Mouse (Mus musculus) stomach, embryonic 15.5 days (tissue): ENCODE measurements around the gene Tmem269. TPM values are rescaled to one million over a fixed set of nuclear protein-coding genes. Genes with fewer than 3 reads are reported as not detected.
A peak's percentile ranks its signal among the peaks of the same experiment; 100 is the strongest.

Experiments used
- ATAC-seq: fragments of 200-750 bp; cut with Nextera tagmentation; 2 replicates; pipeline ENCODE4 v1.8.0; 2017; ENCODE audit warnings: low read depth, moderate number of reproducible peaks, moderate TSS enrichment; ENCODE audit not compliant: insufficient read depth, low FRiP score
- H3K27ac ChIP-seq: fragments of 300-500 bp; sonication (generic); 2 replicates; pipeline ENCODE4 v1.5.1; 2015; ENCODE audit warnings: mild to moderate bottlenecking, inconsistent platforms
- H3K27me3 ChIP-seq: fragments of 300-500 bp; sonication (generic); replicated peaks from 2 replicates; pipeline ENCODE4 v1.6.1; 2015; ENCODE audit warnings: inconsistent platforms
- H3K36me3 ChIP-seq: fragments of 300-500 bp; sonication (generic); 2 replicates; pipeline ENCODE4 v1.6.1; 2015; ENCODE audit warnings: inconsistent platforms
- H3K4me1 ChIP-seq: fragments of 300-500 bp; sonication (generic); 2 replicates; pipeline ENCODE4 v1.6.1; 2015; ENCODE audit warnings: inconsistent platforms
- H3K4me2 ChIP-seq: fragments of 300-500 bp; sonication (generic); 2 replicates; pipeline ENCODE4 v1.6.1; 2015; ENCODE audit warnings: mild to moderate bottlenecking, inconsistent platforms
- H3K4me3 ChIP-seq: fragments of 300-500 bp; sonication (generic); replicated peaks from 2 replicates; pipeline ENCODE4 v1.5.1; 2015; ENCODE audit warnings: inconsistent platforms
- H3K9ac ChIP-seq: fragments of 300-500 bp; sonication (generic); 2 replicates; pipeline ENCODE4 v1.6.1; 2015; ENCODE audit warnings: inconsistent platforms
- H3K9me3 ChIP-seq: fragments of 300-500 bp; sonication (generic); 2 replicates; pipeline ENCODE4 v1.6.1; 2016; ENCODE audit warnings: inconsistent platforms
- WGBS: fragments of 180-500 bp; shearing (Covaris S2); methylation state at CpG from one replicate; pipeline ENCODE4 v1.1.7; 2015; 5-methylcytosine and 5-hydroxymethylcytosine counted together
- polyA plus RNA-seq: library from polyadenylated mRNA; unstranded; fragments of >200 nt; fragmentation: Nextera tagmentation; extraction: Ambion mirVana; gene quantifications from 2 replicates; pipeline ENCODE4 v1.2.1, GENCODE M21; 2015

Tmem269 gene
- polyA plus RNA-seq, 1 experiment from 2014 or later, result not detected

- H3K9me3 ChIP-seq, result no peaks in the 10 kb centered on the region
- no peak overlapping the region for H3K4me2 ChIP-seq
- H3K4me3 ChIP-seq, result no peak overlapping the region
- no peak overlapping the region for H3K27ac ChIP-seq
- no peak overlapping the region for H3K9ac ChIP-seq
- 0 out of 2 replicates have a peak, but pooled peaks cover 7% of the 10 kb centered on the region for H3K4me1 ChIP-seq
- 56% methylated on average over 3 of the region's 3 CpGs for WGBS
- ATAC-seq, result no peak
- no peaks in the 10 kb centered on the region for H3K36me3 ChIP-seq
- H3K27me3 ChIP-seq, result no peaks in the 10 kb centered on the region
Observed at GRCm38 (mm10) chr4:119191273-119191672, 26.7 kb downstream of the Tmem269 start.

GRCm38 (mm10) chr4:119190618-119191017 is 27.4 kb downstream of the Tmem269 start:
- H3K4me2 ChIP-seq, result no peak overlapping the region
- H3K36me3 ChIP-seq, result no peaks in the 10 kb centered on the region
- no peak; the same call in 1 of the 2 replicates for ATAC-seq
- H3K27ac ChIP-seq, result no peak overlapping the region; the same call in 1 of the 2 replicates
- no peak overlapping the region for H3K4me3 ChIP-seq
- no peaks in the 10 kb centered on the region for H3K27me3 ChIP-seq
- WGBS, result 68% methylated on average over 8 of the region's 8 CpGs
- H3K4me1 ChIP-seq, result 0 out of 2 replicates have a peak, but pooled peaks cover under 1% of the 10 kb centered on the region
- no peaks in the 10 kb centered on the region for H3K9me3 ChIP-seq
- H3K9ac ChIP-seq, result no peak overlapping the region

GRCm38 (mm10) chr4:119189864-119190263 is 28.2 kb downstream of the Tmem269 start, which contains the start of gene Ermap:
Gene Ermap, minus strand, starts transcription at chr4:119190011.
- 0 out of 2 replicates have a peak within 1 kb of the TSS, but pooled peaks have one; percentile 6 for H3K4me3 ChIP-seq
- no peaks in the 10 kb centered on the region for H3K9me3 ChIP-seq
- H3K4me2 ChIP-seq, result no peak within 1 kb of the TSS
- ATAC-seq, result peak; percentile 84; the same call in 1 of the 2 replicates
- no peaks in the 10 kb centered on the region for H3K4me1 ChIP-seq
- 62% methylated on average over 6 of the region's 6 CpGs for WGBS
- no peaks in the 10 kb centered on the region for H3K27me3 ChIP-seq
- no peaks in the 10 kb centered on the region for H3K36me3 ChIP-seq
- H3K9ac ChIP-seq, result no peak within 1 kb of the TSS
- no peak within 1 kb of the TSS; the same call in 1 of the 2 replicates for H3K27ac ChIP-seq

- Histone ChIP-seq H3K36me3 (no peaks in the 10 kb centered on the region), H3K27ac (no peak overlapping the region), H3K9ac (no peak overlapping the region), H3K9me3 (no peaks in the 10 kb centered on the region), H3K27me3 (no peaks in the 10 kb centered on the region), H3K4me3 (no peak overlapping the region), H3K4me1 (no peaks in the 10 kb centered on the region), H3K4me2 (no peak overlapping the region)
- WGBS, result 63% methylated on average over 6 of the region's 6 CpGs
- no peak for ATAC-seq
Observed at GRCm38 (mm10) chr4:119189392-119189791, 28.6 kb downstream of the Tmem269 start.

GRCm38 (mm10) chr4:119188060-119188785 is 29.8 kb downstream of the Tmem269 start:
- Histone ChIP-seq H3K9ac (no peak overlapping the region), H3K4me1 (no peaks in the 10 kb centered on the region), H3K4me3 (0 out of 2 replicates have a peak overlapping the region, but pooled peaks have one; percentile 6), H3K27me3 (no peaks in the 10 kb centered on the region), H3K36me3 (no peaks in the 10 kb centered on the region), H3K4me2 (no peak overlapping the region), H3K9me3 (no peaks in the 10 kb centered on the region), H3K27ac (no peak overlapping the region)
- peak; percentile 40 for ATAC-seq
- WGBS, result 47% methylated on average over 11 of the region's 11 CpGs

GRCm38 (mm10) chr4:119185771-119186170 is 32.2 kb downstream of the Tmem269 start:
- no peaks in the 10 kb centered on the region for H3K27me3 ChIP-seq
- H3K9me3 ChIP-seq, result no peaks in the 10 kb centered on the region
- no peak overlapping the region for H3K4me2 ChIP-seq
- H3K27ac ChIP-seq, result no peak overlapping the region
- WGBS, result 76% methylated on average over 4 of the region's 4 CpGs
- no peak overlapping the region for H3K9ac ChIP-seq
- H3K4me3 ChIP-seq, result no peak overlapping the region
- H3K4me1 ChIP-seq, result no peaks in the 10 kb centered on the region
- ATAC-seq, result no peak
- H3K36me3 ChIP-seq, result no peaks in the 10 kb centered on the region

GRCm38 (mm10) chr4:119183525-119183924 is 34.5 kb downstream of the Tmem269 start:
- no peaks in the 10 kb centered on the region for H3K4me1 ChIP-seq
- ATAC-seq, result no peak
- H3K4me3 ChIP-seq, result no peak overlapping the region
- no peak overlapping the region for H3K9ac ChIP-seq
- H3K9me3 ChIP-seq, result no peaks in the 10 kb centered on the region
- WGBS, result 35% methylated on average over 1 of the region's 1 CpGs
- no peaks in the 10 kb centered on the region for H3K36me3 ChIP-seq
- no peaks in the 10 kb centered on the region for H3K27me3 ChIP-seq
- no peak overlapping the region for H3K4me2 ChIP-seq
- H3K27ac ChIP-seq, result no peak overlapping the region

GRCm38 (mm10) chr4:119181456-119181855 is 36.6 kb downstream of the Tmem269 start:
- no peak overlapping the region for H3K27ac ChIP-seq
- H3K4me1 ChIP-seq, result no peaks in the 10 kb centered on the region
- WGBS, result 74% methylated on average over 9 of the region's 9 CpGs
- H3K4me2 ChIP-seq, result no peak overlapping the region
- no peak for ATAC-seq
- H3K9ac ChIP-seq, result no peak overlapping the region
- no peak overlapping the region for H3K4me3 ChIP-seq
- no peaks in the 10 kb centered on the region for H3K36me3 ChIP-seq
- no peaks in the 10 kb centered on the region for H3K27me3 ChIP-seq
- H3K9me3 ChIP-seq, result no peaks in the 10 kb centered on the region

GRCm38 (mm10) chr4:119180133-119180707 is 37.8 kb downstream of the Tmem269 start:
- 57% methylated on average over 4 of the region's 4 CpGs for whole genome bisulfite sequencing
- H3K36me3 ChIP-seq, result no peaks in the 10 kb centered on the region
- no peak for ATAC-seq
- no peaks in the 10 kb centered on the region for H3K27me3 ChIP-seq
- H3K4me1 ChIP-seq, result no peaks in the 10 kb centered on the region
- H3K27ac ChIP-seq, result no peak overlapping the region
- no peak overlapping the region for H3K4me2 ChIP-seq
- no peaks in the 10 kb centered on the region for H3K9me3 ChIP-seq
- H3K9ac ChIP-seq, result no peak overlapping the region
- no peak overlapping the region for H3K4me3 ChIP-seq

- no peak for ATAC-seq
- Histone ChIP-seq H3K4me3 (no peak overlapping the region), H3K4me2 (no peak overlapping the region), H3K27me3 (no peaks in the 10 kb centered on the region), H3K27ac (no peak overlapping the region), H3K9ac (no peak overlapping the region), H3K9me3 (no peaks in the 10 kb centered on the region), H3K4me1 (no peaks in the 10 kb centered on the region), H3K36me3 (no peaks in the 10 kb centered on the region)
- WGBS, result 66% methylated on average over 18 of the region's 18 CpGs
Observed at GRCm38 (mm10) chr4:119178331-119178730, 39.7 kb downstream of the Tmem269 start.

GRCm38 (mm10) chr4:119177702-119178101 is 40.3 kb downstream of the Tmem269 start:
- Histone ChIP-seq H3K4me3 (no peak overlapping the region), H3K4me1 (peaks cover 5% of the 10 kb centered on the region), H3K4me2 (no peak overlapping the region), H3K9ac (no peak overlapping the region), H3K27me3 (no peaks in the 10 kb centered on the region), H3K9me3 (no peaks in the 10 kb centered on the region), H3K27ac (no peak overlapping the region), H3K36me3 (no peaks in the 10 kb centered on the region)
- ATAC-seq, result no peak
- WGBS, result 72% methylated on average over 5 of the region's 5 CpGs

GRCm38 (mm10) chr4:119173851-119174453 is 44.1 kb downstream of the Tmem269 start, which contains the start of gene Zfp691:
Gene Zfp691, minus strand, starts transcription at chr4:119174195.
- H3K4me3 ChIP-seq, result peak within 1 kb of the TSS; percentile 82
- H3K9me3 ChIP-seq, result no peaks in the 10 kb centered on the region
- ATAC-seq, result peak; percentile 100
- WGBS, result under 1% methylated on average over 39 of the region's 40 CpGs
- H3K4me2 ChIP-seq, result peak within 1 kb of the TSS; percentile 62
- H3K36me3 ChIP-seq, result 0 out of 2 replicates have a peak, but pooled peaks cover 9% of the 10 kb centered on the region
- no peak within 1 kb of the TSS for H3K27ac ChIP-seq
- H3K4me1 ChIP-seq, result peaks cover 8% of the 10 kb centered on the region
- H3K9ac ChIP-seq, result peak within 1 kb of the TSS; percentile 76
- no peaks in the 10 kb centered on the region for H3K27me3 ChIP-seq
